Mouse (Mus musculus): Measurements from ENCODE around the gene Serpinb6c. TPM values are rescaled to one million over a fixed set of nuclear protein-coding genes. Genes with fewer than 3 reads are reported as not detected.

Gene Serpinb6c
- not detected in 2 replicates for polyA plus RNA-seq (2015; fragmentation: Nextera tagmentation; extraction: Ambion mirVana)

DNA sequence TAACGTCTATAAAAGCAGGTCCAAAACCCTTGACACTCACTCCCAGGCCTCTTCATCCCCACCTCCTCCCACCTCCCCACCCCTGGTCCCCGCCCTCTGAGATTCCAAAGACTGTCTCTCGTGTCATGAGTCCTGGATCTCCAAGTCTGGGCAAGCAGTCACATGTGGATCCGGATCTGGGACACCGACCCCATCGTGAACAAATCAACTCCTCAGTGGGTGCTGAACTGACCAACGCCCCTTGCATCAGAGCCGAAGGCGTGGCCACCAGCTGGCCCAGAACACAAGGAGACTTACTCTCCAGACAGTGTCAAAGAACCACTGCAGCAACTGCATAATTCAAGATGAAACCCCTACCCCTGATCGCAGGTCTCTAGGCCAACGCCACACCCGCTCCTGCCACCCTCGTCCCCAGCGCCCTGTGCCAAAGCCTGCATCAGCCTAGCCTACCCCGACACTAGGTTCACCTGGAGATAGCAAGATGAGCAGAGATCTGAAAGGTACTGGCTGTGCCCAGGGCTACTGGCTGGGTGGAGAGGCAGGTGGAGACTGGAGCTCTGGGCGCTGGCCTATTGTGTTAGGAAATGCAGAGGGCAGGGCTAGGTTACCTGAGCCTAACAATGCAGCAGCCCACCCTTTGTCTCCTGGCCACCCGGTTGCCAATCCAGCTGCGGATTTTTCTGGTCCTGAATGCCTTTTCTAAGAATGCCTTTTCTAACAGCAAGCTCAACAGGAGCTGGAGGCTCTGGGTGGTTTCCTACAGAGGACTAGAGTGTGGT is at the start of gene Serpinb6c:
TSS of gene Serpinb6c (minus strand) at position 533 of the 779 bp plus-strand sequence.

DNA sequence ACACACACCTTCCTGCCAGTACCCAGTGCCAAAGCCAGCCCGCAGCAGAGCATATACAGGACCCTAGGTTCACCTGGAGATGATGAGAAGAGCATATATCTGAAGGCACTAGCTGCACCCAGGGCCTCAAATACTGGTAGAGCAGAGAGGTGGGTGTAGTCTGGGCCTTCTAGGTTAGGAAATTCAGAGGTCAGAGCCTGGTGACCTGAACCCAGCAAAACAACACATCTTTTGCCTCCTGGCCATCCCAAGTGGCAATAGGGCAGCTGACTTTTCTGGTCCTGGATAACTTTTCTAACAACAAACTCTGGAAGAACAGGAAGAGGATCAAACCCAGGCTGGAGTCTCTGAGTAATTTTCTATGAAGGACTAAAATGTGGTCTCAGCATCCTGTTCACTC is 62.2 kb downstream of the Serpinb6c start, which contains the start of gene Serpinb6e:
TSS of gene Serpinb6e (minus strand) at position 101 of the 400 bp plus-strand sequence.

Other genes starting within 250 kb of the Serpinb6c start
- not detected in 2 replicates for gene Serpinb6d, start 244.3 kb downstream of the Serpinb6c start, polyA plus RNA-seq (2015; fragmentation: Nextera tagmentation; extraction: Ambion mirVana)
- gene Serpinb6e, start 62.3 kb downstream of the Serpinb6c start, polyA plus RNA-seq (2015; fragmentation: Nextera tagmentation; extraction: Ambion mirVana), result not detected in 2 replicates
- 19.1 and 22.8 TPM in 2 replicates for gene Nqo2, start 59.0 kb upstream of the Serpinb6c start, polyA plus RNA-seq (2015; fragmentation: Nextera tagmentation; extraction: Ambion mirVana)
- 12.7 and 13.8 TPM in 2 replicates for gene Ripk1, start 96.7 kb upstream of the Serpinb6c start, polyA plus RNA-seq (2015; fragmentation: Nextera tagmentation; extraction: Ambion mirVana)
- 44.0 and 62.8 TPM in 2 replicates for gene Serpinb6a, start 97.1 kb upstream of the Serpinb6c start, polyA plus RNA-seq (2015; fragmentation: Nextera tagmentation; extraction: Ambion mirVana)
- 16.4 and 24.7 TPM in 2 replicates for gene Bphl, start 131.9 kb upstream of the Serpinb6c start, polyA plus RNA-seq (2015; fragmentation: Nextera tagmentation; extraction: Ambion mirVana)
- gene Tubb2a, start 172.3 kb upstream of the Serpinb6c start, polyA plus RNA-seq (2015; fragmentation: Nextera tagmentation; extraction: Ambion mirVana), result 67.4 and 72.1 TPM in 2 replicates
- 1.3 and 1.4 TPM in 2 replicates for gene Tubb2b, start 224.8 kb upstream of the Serpinb6c start, polyA plus RNA-seq (2015; fragmentation: Nextera tagmentation; extraction: Ambion mirVana)

All from spleen, postnatal 0 days (tissue).